Mouse (Mus musculus): ENCODE data around the gene Ngef. TPM values are rescaled to one million over a fixed set of nuclear protein-coding genes. Genes with fewer than 3 reads are reported as not detected.
"Not testable (repeated sequence)": the region's sequence is repeated elsewhere in the genome, so short reads cannot be mapped to it uniquely, and the experiment has no call there.

Gene Ngef
- total and polyA plus RNA-seq, 3 experiments = 0.23 to 0.70 (median 0.32) TPM

- Histone ChIP-seq H3K27me3 (ENCODE audit: control insufficient read depth, insufficient read depth, low read length) (peaks cover 2% of the 10 kb centered on the region), H3K4me3 (no peak overlapping the region), H3K36me3 (ENCODE audit: control insufficient read depth, insufficient read depth, low read length) (no peaks in the 10 kb centered on the region), H3K79me2 (replicated peaks; ENCODE audit: control insufficient read depth, insufficient read depth, low read length) (no peaks in the 10 kb centered on the region), H3K27ac (no peak overlapping the region), H3K9ac (ENCODE audit: low read depth, low read length) (no peak overlapping the region), H3K4me1 (ENCODE audit: control insufficient read depth, insufficient read depth, low read length) (no peaks in the 10 kb centered on the region)
- no peak for DNase-seq
- intact Hi-C loops (cut with DNase I) = loop anchor here (5.0 kb wide), 1 partner anchor 250 kb away; no protein-coding TSS in a partner anchor
- WGBS = 84% methylated on average over 7 of the region's 7 CpGs
- no peak for TF ChIP-seq POLR2A (IDR thresholded peaks at IDR 0.05; ENCODE audit: insufficient read depth, low read depth, low read length)
- TF ChIP-seq EP300 (IDR thresholded peaks at IDR 0.05; ENCODE audit: insufficient read depth, low read depth, low read length) = no peak
- TF ChIP-seq CTCF (IDR thresholded peaks at IDR 0.05) = no peak
Measured at GRCm38 (mm10) chr1:87471914-87472313, 101.8 kb downstream of the Ngef start.

GRCm38 (mm10) chr1:87469971-87470370 is 103.7 kb downstream of the Ngef start, which contains the start of gene Snorc:
Gene Snorc, plus strand, starts transcription at chr1:87470271.
- intact Hi-C loops (cut with DNase I) = loop anchor here (5.0 kb wide), 1 partner anchor 252 kb away; no protein-coding TSS in a partner anchor
- H3K36me3 ChIP-seq (ENCODE audit: control insufficient read depth, insufficient read depth, low read length) = not testable (repeated sequence)
- WGBS = 51% methylated on average over 10 of the region's 10 CpGs

GRCm38 (mm10) chr1:87468321-87468720 is 105.3 kb downstream of the Ngef start:
- DNase-seq = no peak
- WGBS = 57% methylated on average over 6 of the region's 6 CpGs
- H3K4me3 ChIP-seq = no peak overlapping the region

More at GRCm38 (mm10) chr1:87469971-87470370, 103.7 kb downstream of the Ngef start, which contains the start of gene Snorc:
- not testable (repeated sequence) for H3K4me1 ChIP-seq (ENCODE audit: control insufficient read depth, insufficient read depth, low read length); H3K27ac ChIP-seq; DNase-seq; H3K4me3 ChIP-seq; H3K9ac ChIP-seq (ENCODE audit: low read depth, low read length); H3K27me3 ChIP-seq (ENCODE audit: control insufficient read depth, insufficient read depth, low read length); H3K79me2 ChIP-seq (replicated peaks; ENCODE audit: control insufficient read depth, insufficient read depth, low read length)

GRCm38 (mm10) chr1:87467469-87467868 is 106.2 kb downstream of the Ngef start:
- Histone ChIP-seq H3K27me3 (ENCODE audit: control insufficient read depth, insufficient read depth, low read length) (no peaks in the 10 kb centered on the region), H3K27ac (no peak overlapping the region), H3K79me2 (replicated peaks; ENCODE audit: control insufficient read depth, insufficient read depth, low read length) (no peaks in the 10 kb centered on the region), H3K4me1 (ENCODE audit: control insufficient read depth, insufficient read depth, low read length) (no peaks in the 10 kb centered on the region), H3K9ac (ENCODE audit: low read depth, low read length) (no peak overlapping the region), H3K4me3 (no peak overlapping the region), H3K36me3 (ENCODE audit: control insufficient read depth, insufficient read depth, low read length) (no peaks in the 10 kb centered on the region)
- 74% methylated on average over 9 of the region's 9 CpGs for WGBS
- no peak for DNase-seq
- TF ChIP-seq POLR2A (IDR thresholded peaks at IDR 0.05; ENCODE audit: insufficient read depth, low read depth, low read length) = no peak
- intact Hi-C loops (cut with DNase I) = no loop called here

More at GRCm38 (mm10) chr1:87468321-87468720, 105.3 kb downstream of the Ngef start:
- TF ChIP-seq POLR2A (IDR thresholded peaks at IDR 0.05; ENCODE audit: insufficient read depth, low read depth, low read length) = no peak
- TF ChIP-seq CTCF (IDR thresholded peaks at IDR 0.05) = peak; percentile 54
- TF ChIP-seq EP300 (IDR thresholded peaks at IDR 0.05; ENCODE audit: insufficient read depth, low read depth, low read length) = no peak
- Histone ChIP-seq H3K27me3 (ENCODE audit: control insufficient read depth, insufficient read depth, low read length) (no peaks in the 10 kb centered on the region), H3K4me1 (ENCODE audit: control insufficient read depth, insufficient read depth, low read length) (no peaks in the 10 kb centered on the region), H3K27ac (no peak overlapping the region), H3K36me3 (ENCODE audit: control insufficient read depth, insufficient read depth, low read length) (no peaks in the 10 kb centered on the region), H3K9ac (ENCODE audit: low read depth, low read length) (no peak overlapping the region), H3K79me2 (replicated peaks; ENCODE audit: control insufficient read depth, insufficient read depth, low read length) (no peaks in the 10 kb centered on the region)
- intact Hi-C loops (cut with DNase I) = no loop called here

GRCm38 (mm10) chr1:87459856-87460255 is 113.8 kb downstream of the Ngef start:
- H3K27me3 ChIP-seq (ENCODE audit: control insufficient read depth, insufficient read depth, low read length); DNase-seq; H3K4me1 ChIP-seq (ENCODE audit: control insufficient read depth, insufficient read depth, low read length); H3K4me3 ChIP-seq; H3K79me2 ChIP-seq (replicated peaks; ENCODE audit: control insufficient read depth, insufficient read depth, low read length); intact Hi-C loops (cut with DNase I); H3K9ac ChIP-seq (ENCODE audit: low read depth, low read length); H3K36me3 ChIP-seq (ENCODE audit: control insufficient read depth, insufficient read depth, low read length); H3K27ac ChIP-seq: not testable (repeated sequence)
- 74% methylated on average over 7 of the region's 7 CpGs for WGBS

- no peak for DNase-seq
- no peaks in the 10 kb centered on the region for H3K27me3 ChIP-seq (ENCODE audit: control insufficient read depth, insufficient read depth, low read length)
- H3K27ac ChIP-seq = no peak overlapping the region
- no peak for TF ChIP-seq POLR2A (IDR thresholded peaks at IDR 0.05; ENCODE audit: insufficient read depth, low read depth, low read length)
- 89% methylated on average over 4 of the region's 4 CpGs for WGBS
- H3K36me3 ChIP-seq (ENCODE audit: control insufficient read depth, insufficient read depth, low read length) = peaks cover 6% of the 10 kb centered on the region; the same call in 1 of the 2 replicates
- intact Hi-C loops (cut with DNase I) = no loop called here
- H3K79me2 ChIP-seq (replicated peaks; ENCODE audit: control insufficient read depth, insufficient read depth, low read length) = no peaks in the 10 kb centered on the region
- peaks cover 2% of the 10 kb centered on the region; the same call in 1 of the 2 replicates for H3K4me1 ChIP-seq (ENCODE audit: control insufficient read depth, insufficient read depth, low read length)
- no peak overlapping the region for H3K4me3 ChIP-seq
- no peak overlapping the region for H3K9ac ChIP-seq (ENCODE audit: low read depth, low read length)
Measured at GRCm38 (mm10) chr1:87458045-87458444, 115.6 kb downstream of the Ngef start.

Data from heart, adult 2 months (tissue).